Mouse (Mus musculus) brain, embryonic 14.5 days (tissue): ENCODE measurements around the gene Wsb2. TPM values are rescaled to one million over a fixed set of nuclear protein-coding genes. Genes with fewer than 3 reads are reported as not detected.
"Not testable (repeated sequence)": the region's sequence is repeated elsewhere in the genome, so short reads cannot be mapped to it uniquely, and the experiment has no call there.

ENCODE experiments used
- DNase-seq: peaks from one replicate; pipeline ENCODE4 v3.0.0-alpha.2; 2011; ENCODE audit warnings: low read depth
- CTCF ChIP-seq: fragments of 200-500 bp; IDR thresholded peaks from 2 replicates; pipeline ENCODE4 v1.5.1; 2012; ENCODE audit warnings: inconsistent platforms, mild to moderate bottlenecking, moderate library complexity, borderline replicate concordance; ENCODE audit not compliant: insufficient read depth, insufficient read length; ENCODE audit errors: extremely low read depth
- POLR2A ChIP-seq: fragments of 200-500 bp; IDR thresholded peaks from 2 replicates; pipeline ENCODE4 v1.6.1; 2012; ENCODE audit warnings: mild to moderate bottlenecking, inconsistent platforms, borderline replicate concordance; ENCODE audit not compliant: poor library complexity, insufficient read depth, insufficient read length, severe bottlenecking; ENCODE audit errors: extremely low read depth
- polyA plus RNA-seq: library from polyadenylated mRNA; depleted of rRNA; stranded (reverse); fragments of >200 nt; gene quantifications from 2 replicates; pipeline ENCODE4 v1.2.3, GENCODE M21; 2012

Wsb2 gene
- polyA plus RNA-seq, 1 experiment = 256 TPM

DNA sequence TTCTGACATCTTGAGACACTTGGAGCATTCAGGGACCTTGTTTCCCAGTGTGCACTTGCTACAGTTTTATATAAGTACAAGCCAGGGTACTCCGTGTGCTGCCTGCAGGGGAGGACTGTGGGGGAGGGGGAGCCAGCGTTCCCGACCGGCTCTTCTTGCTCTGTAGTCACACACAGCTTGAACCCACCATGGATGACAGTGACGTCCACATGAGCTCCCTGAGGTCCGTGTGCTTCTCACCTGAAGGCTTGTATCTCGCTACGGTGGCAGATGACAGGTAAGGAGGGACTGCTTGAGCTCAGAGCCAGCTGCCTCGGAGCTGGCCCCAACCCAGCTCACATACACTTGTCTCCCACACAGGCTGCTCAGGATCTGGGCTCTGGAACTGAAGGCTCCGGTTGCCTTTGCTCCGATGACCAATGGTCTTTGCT is 19.2 kb downstream of the Wsb2 start:
- TF ChIP-seq CTCF (no peak), POLR2A (no peak)
- no peak for DNase-seq

DNA sequence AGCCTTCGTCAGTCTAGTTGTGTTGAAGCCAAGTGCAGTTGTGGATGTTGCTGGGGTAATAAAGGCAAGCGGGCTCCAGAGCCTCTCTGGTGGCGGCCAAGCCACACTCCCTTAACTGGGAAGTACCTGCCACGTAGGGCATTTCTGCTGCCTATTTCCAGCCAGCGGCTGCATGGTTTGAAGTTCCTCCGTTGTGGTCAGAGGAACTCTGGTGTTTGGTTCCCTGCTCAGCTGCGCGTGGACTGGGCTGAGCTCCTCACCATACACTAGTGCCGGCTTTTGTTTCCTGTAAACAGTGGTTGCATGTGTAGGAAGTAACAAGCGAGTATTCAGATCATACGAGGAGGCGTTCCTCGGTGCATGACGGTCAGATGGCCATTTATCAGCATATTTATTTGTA is 20.6 kb downstream of the Wsb2 start:
- DNase-seq = not testable (repeated sequence)

DNA sequence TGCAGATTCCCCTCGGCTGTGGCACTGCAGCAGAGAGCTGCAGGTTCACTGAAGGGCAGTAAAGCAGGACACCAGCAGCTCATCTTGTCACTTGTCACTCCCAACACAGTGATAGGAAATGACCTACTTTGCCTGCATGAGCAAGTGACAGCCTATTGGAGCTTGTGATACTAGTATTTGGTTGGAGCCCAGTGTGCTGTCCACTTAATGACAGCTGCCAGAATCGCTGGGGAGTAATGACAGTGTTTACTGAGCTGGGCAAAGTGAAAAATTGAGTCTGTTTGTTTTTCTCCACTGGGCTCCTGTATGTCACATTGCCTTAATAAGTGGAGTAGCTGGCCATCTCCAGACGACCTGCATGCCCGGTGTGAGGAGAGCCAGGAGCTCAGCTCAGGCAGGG is 23.1 kb downstream of the Wsb2 start:
- DNase-seq = no peak
- TF ChIP-seq POLR2A (no peak), CTCF (no peak)

DNA sequence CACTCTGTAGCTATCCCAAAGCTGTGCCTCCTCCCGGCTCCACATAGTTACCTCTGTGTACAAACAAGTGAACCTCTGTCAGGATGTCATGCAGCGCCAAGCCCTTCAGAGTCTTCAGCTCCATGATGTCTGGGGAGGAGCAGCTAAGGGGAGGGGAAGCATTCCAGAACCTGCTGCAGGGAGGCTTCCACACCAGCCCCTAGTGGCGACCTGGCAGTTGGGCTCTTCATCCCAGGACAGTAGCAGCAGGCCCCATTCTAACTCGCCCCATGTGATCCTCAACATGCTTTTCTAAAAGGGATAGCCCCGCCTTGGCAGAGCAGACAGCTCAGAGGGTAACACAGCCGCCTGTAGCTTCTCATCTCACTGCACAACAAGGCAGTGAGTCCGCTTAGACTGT is 24.7 kb downstream of the Wsb2 start:
- no peak for TF ChIP-seq CTCF
- TF ChIP-seq POLR2A = no peak
- DNase-seq = no peak

- no peak for TF ChIP-seq POLR2A
- no peak for TF ChIP-seq CTCF
- no peak for DNase-seq
These were observed 26.1 kb downstream of the Wsb2 start for GRCm38 (mm10) chr5:117383198-117383597.

- peak; percentile 69 for DNase-seq
These were observed 31.2 kb downstream of the Wsb2 start for GRCm38 (mm10) chr5:117388296-117388751.

DNA sequence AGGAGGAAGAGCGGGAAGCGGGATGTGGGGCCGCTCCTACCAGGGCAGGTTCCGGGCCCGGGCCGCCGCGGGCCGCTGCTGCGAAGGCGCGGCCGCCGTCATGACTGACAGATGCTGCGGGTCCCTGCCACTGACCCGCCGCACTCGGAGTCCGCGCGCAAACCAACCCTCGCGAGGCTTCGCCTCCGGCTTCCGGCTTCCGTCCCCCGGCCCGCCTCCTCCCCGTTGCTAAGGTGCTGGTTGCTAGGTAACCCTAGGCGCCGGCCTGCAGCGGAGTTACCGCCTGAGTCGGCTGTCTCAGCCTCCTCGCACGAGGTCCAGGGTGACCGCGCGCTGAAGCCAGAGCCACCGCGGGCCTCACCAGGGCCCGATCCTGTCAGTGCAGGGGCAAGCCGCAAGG is 31.8 kb downstream of the Wsb2 start, which contains the start of gene Rfc5:
Gene Rfc5, minus strand, starts transcription at position 171 of the 400 bp plus-strand sequence.
- TF ChIP-seq CTCF (no peak), POLR2A (peak; percentile 82)
- DNase-seq = peak; percentile 98

More at GRCm38 (mm10) chr5:117388296-117388751, 31.2 kb downstream of the Wsb2 start:
- no peak for TF ChIP-seq POLR2A
- peak; percentile 52 for TF ChIP-seq CTCF

DNA sequence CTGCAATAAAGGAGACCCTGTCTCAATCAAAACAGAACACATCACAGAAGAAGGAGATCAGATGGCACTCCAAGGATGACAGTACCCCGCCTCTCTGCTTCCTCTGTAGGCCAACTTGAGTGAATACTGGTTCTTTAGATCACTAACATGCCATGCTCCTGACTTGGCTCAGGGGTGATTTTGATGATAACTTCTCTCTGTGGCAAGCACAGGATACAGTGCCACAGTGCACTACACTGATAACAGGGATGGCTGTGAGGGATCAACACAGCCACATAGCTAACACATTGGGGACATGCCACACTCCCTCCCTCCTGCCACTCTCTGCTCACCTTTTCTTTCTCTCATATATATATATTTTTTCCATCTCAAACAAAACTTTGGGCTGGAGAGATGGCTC is 33.8 kb downstream of the Wsb2 start:
- TF ChIP-seq CTCF (no peak), POLR2A (no peak)
- no peak for DNase-seq

GRCm38 (mm10) chr5:117395834-117396233 is 38.7 kb downstream of the Wsb2 start:
- TF ChIP-seq POLR2A = no peak
- no peak for TF ChIP-seq CTCF
- DNase-seq = no peak

- TF ChIP-seq CTCF (no peak), POLR2A (no peak)
- no peak for DNase-seq
These were observed 39.5 kb downstream of the Wsb2 start for GRCm38 (mm10) chr5:117396596-117397014.

- TF ChIP-seq CTCF (no peak), POLR2A (no peak)
- DNase-seq = no peak
These were observed 40.3 kb downstream of the Wsb2 start for GRCm38 (mm10) chr5:117397371-117397770.

DNA sequence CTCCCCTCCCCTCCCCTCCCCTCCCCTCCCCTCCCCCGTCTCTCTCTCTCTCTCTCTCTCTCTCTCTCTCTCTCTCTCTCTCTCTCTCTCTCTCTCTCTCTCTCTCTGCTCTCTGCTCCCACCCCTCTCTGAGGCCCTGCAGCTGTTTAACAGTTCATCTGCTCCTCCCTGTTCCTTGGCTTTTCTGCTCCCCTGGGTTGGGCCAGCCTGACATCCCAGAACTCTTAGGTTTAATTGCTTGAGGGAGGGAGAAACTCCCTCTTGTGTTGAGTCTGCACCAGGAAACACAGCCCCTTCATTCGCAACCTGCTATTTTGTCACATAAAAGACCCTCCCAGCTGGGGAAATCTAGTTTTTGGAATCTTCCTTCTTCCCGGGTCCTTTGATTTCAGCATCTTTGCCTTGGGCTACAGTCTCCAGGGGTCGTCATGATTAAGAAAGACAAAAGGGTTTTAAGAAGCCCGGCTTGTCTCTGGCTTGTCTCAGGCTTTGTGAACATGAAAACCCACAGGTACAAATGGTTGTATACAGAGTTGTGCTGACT is 41.0 kb downstream of the Wsb2 start:
- DNase-seq = peak; percentile 39

GRCm38 (mm10) chr5:117399281-117399680 is 42.2 kb downstream of the Wsb2 start:
- TF ChIP-seq POLR2A = no peak
- no peak for TF ChIP-seq CTCF
- DNase-seq = no peak

More for the DNA sequence above, 41.0 kb downstream of the Wsb2 start:
- TF ChIP-seq CTCF (no peak), POLR2A (no peak)

DNA sequence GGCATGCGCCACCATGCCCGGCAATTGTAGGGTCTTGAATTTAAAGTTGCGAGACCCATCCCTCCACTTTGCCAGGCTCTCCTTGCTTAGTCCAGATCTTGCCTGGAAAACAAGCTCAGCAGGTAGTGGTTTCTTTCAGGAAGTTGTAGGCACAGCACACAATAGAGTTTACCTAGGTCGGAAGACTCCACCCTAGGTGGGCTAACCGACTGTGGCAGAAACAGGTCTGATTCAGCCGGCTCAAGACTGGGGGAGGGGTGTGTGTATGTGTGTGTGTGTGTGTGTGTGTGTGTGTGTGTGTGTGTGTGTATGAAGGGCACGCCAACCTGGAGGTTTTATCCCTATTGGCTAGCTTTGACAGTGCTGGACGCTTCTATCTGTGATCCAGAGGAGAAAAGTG is 46.5 kb downstream of the Wsb2 start:
- no peak for DNase-seq
- no peak for TF ChIP-seq CTCF
- no peak for TF ChIP-seq POLR2A

GRCm38 (mm10) chr5:117404671-117405070 is 47.6 kb downstream of the Wsb2 start:
- DNase-seq = not testable (repeated sequence)
